Mouse (Mus musculus) ES-Bruce4 (cell line): Measurements from ENCODE around the gene Dync2li1. TPM values are rescaled to one million over a fixed set of nuclear protein-coding genes. Genes with fewer than 3 reads are reported as not detected.

Experiments
- H3K27ac ChIP-seq: 2 replicates; pipeline ENCODE4 v1.5.1; 2012; ENCODE audit warnings: low read length, inconsistent platforms; ENCODE audit not compliant: insufficient read depth
- H3K27me3 ChIP-seq: 2 replicates; pipeline ENCODE4 v1.6.1; 2012; ENCODE audit warnings: mild to moderate bottlenecking, low read length, inconsistent platforms; ENCODE audit not compliant: control insufficient read depth, poor library complexity, insufficient read depth, severe bottlenecking
- H3K36me3 ChIP-seq: 2 replicates; pipeline ENCODE4 v1.6.1; 2012; ENCODE audit warnings: inconsistent platforms, mild to moderate bottlenecking, low read length, moderate library complexity; ENCODE audit not compliant: control insufficient read depth, poor library complexity, insufficient read depth, severe bottlenecking
- H3K4me1 ChIP-seq: one replicate; pipeline ENCODE4 v1.8.1; 2011; ENCODE audit warnings: low read length; ENCODE audit not compliant: control insufficient read depth, insufficient read depth
- H3K4me3 ChIP-seq: 2 replicates; pipeline ENCODE4 v1.5.1; 2011; ENCODE audit warnings: low read depth, mild to moderate bottlenecking, low read length
- H3K9ac ChIP-seq: 2 replicates; pipeline ENCODE4 v1.6.1; 2012; ENCODE audit warnings: low read depth, mild to moderate bottlenecking, inconsistent platforms; ENCODE audit not compliant: poor library complexity, severe bottlenecking
- H3K9me3 ChIP-seq: replicated peaks from 2 replicates; pipeline ENCODE4 v1.6.1; 2012; ENCODE audit warnings: mild to moderate bottlenecking, low read length, inconsistent platforms; ENCODE audit not compliant: control insufficient read depth, poor library complexity, insufficient read depth, severe bottlenecking
- CTCF ChIP-seq: IDR thresholded peaks from one replicate; pipeline ENCODE4 v1.8.1; 2011; ENCODE audit warnings: low read depth, low read length
- EP300 ChIP-seq: IDR thresholded peaks from 2 replicates; pipeline ENCODE4 v1.6.1; 2011; ENCODE audit warnings: low read depth, low read length; ENCODE audit not compliant: insufficient read depth
- POLR2A ChIP-seq: IDR thresholded peaks from one replicate; pipeline ENCODE4 v1.8.1; 2011; ENCODE audit warnings: low read length; ENCODE audit not compliant: insufficient read depth
- polyA plus RNA-seq: library from polyadenylated mRNA; stranded (reverse); fragments of >200 nt; gene quantifications from 2 replicates; pipeline ENCODE4 v1.2.4, GENCODE M21; 2011; ENCODE audit warnings: low read depth; ENCODE audit not compliant: missing spikeins, insufficient read depth, insufficient read length

The Dync2li1 gene
- polyA plus RNA-seq, 1 experiment, result 26.3 TPM

DNA sequence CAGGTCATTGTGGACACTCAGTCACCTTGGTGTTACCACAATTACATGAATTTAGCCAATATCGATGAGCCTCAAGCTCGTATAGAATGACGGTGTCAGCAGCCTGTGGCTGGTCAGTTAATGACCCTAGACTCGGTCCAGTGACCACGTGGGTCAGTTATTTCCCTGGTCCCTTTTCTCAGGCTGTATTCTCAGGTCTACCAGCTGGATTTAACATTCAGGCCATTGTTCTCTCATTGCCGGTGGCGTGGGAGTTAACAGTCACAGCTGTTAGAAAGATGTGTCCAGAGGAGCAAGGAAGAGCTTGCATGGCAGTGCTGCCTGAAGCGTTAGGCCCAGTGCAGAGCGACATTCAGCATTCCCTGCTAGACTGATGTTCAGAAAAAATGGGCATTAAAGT is 42.2 kb upstream of the Dync2li1 start:
- Histone ChIP-seq H3K9me3 (no peaks in the 10 kb centered on the region), H3K27me3 (no peaks in the 10 kb centered on the region), H3K4me3 (no peak overlapping the region), H3K4me1 (no peaks in the 10 kb centered on the region), H3K36me3 (no peaks in the 10 kb centered on the region), H3K9ac (no peak overlapping the region), H3K27ac (no peak overlapping the region)
- no peak for TF ChIP-seq POLR2A
- no peak for TF ChIP-seq CTCF
- TF ChIP-seq EP300, result no peak

DNA sequence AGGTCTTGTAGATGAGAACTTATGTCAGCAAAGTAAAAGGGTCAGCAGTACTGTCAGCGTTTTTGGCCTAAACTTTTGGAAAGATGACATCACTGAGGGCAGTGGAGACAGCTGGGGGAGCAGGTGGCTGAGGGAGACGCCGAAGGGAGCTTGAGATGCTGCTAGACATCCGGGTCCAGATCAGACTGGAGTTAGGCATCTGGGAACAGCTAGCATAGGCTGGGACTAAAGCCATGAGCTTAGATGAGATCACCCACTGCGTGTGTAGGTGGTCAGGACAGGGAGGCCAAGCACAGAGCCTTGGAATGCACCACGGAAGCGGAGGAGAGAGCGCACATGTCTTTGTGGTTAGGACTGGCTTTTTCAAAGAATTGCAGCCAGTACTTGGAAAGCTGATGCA is 41.2 kb upstream of the Dync2li1 start:
- TF ChIP-seq CTCF (no peak), POLR2A (no peak), EP300 (no peak)
- no peak overlapping the region for H3K27ac ChIP-seq
- no peaks in the 10 kb centered on the region for H3K4me1 ChIP-seq
- H3K36me3 ChIP-seq, result no peaks in the 10 kb centered on the region
- H3K9ac ChIP-seq, result no peak overlapping the region
- no peaks in the 10 kb centered on the region for H3K9me3 ChIP-seq
- no peak overlapping the region for H3K4me3 ChIP-seq
- H3K27me3 ChIP-seq, result no peaks in the 10 kb centered on the region

DNA sequence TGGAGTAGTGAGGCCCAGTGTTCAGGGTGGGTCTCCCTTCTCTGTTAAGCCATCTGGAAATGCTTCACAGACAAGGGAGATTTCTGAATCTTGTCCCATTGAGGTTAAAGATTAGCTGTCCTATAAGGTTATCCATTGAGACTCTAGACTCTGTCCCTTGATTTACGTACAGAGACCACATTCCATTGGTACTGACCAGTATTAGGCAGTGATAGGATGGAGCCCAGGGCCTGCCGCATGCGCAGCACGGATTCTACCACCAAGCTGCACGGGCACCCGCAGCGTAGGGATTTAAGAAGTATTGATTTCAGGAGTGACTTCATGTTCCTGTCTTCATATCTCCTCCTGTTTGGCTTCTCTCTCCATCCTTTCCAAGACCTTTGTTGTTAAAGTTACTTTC is 36.2 kb upstream of the Dync2li1 start:
- H3K9ac ChIP-seq, result no peak overlapping the region
- TF ChIP-seq EP300 (no peak), CTCF (no peak), POLR2A (no peak)
- H3K27ac ChIP-seq, result no peak overlapping the region
- H3K4me3 ChIP-seq, result no peak overlapping the region
- H3K4me1 ChIP-seq, result no peaks in the 10 kb centered on the region
- H3K9me3 ChIP-seq, result no peaks in the 10 kb centered on the region
- H3K36me3 ChIP-seq, result no peaks in the 10 kb centered on the region
- no peaks in the 10 kb centered on the region for H3K27me3 ChIP-seq

DNA sequence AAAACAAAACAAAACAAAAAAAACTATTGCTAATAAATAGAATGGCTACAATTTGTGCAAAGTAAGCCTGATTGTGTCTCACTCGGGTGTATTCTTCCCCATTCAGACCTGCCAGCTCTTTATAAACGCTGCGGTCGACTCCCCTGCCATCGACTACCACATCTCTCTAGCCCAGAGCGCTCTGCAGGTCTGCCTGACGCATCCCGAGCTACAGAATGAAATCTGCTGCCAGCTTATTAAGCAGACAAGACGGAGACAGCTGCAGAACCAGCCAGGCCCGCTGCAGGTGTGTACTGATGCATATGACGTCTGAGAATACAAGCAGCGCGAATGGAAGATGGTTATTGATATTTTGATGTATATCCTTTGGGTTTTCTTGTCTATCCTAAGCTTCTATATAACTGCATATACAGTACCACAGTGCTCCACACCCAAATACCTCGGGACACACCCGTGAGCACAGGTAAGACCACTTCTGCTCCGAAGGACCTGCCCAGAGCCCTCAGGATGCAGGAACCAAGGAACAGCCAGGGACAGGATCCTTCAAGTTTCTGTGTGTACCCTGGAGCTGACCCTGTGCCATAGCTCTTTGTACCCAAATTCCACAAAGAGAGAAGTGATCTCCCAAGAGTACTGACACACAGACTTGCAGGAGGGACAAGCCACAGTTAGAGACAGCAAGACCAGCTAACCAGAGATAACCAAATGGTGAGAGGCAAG is 34.7 kb upstream of the Dync2li1 start:
- no peaks in the 10 kb centered on the region for H3K4me1 ChIP-seq
- no peaks in the 10 kb centered on the region for H3K36me3 ChIP-seq
- H3K9ac ChIP-seq, result no peak overlapping the region
- H3K27ac ChIP-seq, result no peak overlapping the region
- no peak overlapping the region for H3K4me3 ChIP-seq
- TF ChIP-seq POLR2A (no peak), EP300 (no peak), CTCF (no peak)
- no peaks in the 10 kb centered on the region for H3K9me3 ChIP-seq
- no peaks in the 10 kb centered on the region for H3K27me3 ChIP-seq

DNA sequence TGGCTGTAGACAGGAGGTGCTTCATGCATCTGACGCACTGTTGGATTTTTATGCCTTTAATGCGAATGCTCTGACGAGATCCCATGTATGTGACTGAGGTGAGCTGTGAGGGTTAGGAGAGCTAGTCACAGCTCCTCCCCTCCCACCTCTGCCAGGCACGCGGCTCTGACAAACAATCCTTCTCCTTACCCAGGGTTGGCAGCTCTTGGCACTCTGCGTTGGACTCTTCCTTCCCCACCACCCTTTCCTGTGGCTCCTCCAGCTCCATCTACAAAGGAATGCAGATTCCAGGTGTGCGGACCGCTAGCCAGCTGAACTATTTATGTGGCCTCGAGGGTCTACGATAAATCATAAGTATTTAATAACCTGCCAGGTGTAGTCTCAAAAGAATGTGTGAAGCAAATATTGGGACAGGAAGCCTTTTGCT is 30.3 kb upstream of the Dync2li1 start:
- H3K27me3 ChIP-seq, result no peaks in the 10 kb centered on the region
- no peaks in the 10 kb centered on the region for H3K9me3 ChIP-seq
- peaks cover 3% of the 10 kb centered on the region for H3K4me1 ChIP-seq
- TF ChIP-seq POLR2A, result no peak
- TF ChIP-seq EP300, result no peak
- TF ChIP-seq CTCF, result no peak
- H3K9ac ChIP-seq, result no peak overlapping the region
- H3K36me3 ChIP-seq, result no peaks in the 10 kb centered on the region
- H3K27ac ChIP-seq, result no peak overlapping the region
- no peak overlapping the region for H3K4me3 ChIP-seq

DNA sequence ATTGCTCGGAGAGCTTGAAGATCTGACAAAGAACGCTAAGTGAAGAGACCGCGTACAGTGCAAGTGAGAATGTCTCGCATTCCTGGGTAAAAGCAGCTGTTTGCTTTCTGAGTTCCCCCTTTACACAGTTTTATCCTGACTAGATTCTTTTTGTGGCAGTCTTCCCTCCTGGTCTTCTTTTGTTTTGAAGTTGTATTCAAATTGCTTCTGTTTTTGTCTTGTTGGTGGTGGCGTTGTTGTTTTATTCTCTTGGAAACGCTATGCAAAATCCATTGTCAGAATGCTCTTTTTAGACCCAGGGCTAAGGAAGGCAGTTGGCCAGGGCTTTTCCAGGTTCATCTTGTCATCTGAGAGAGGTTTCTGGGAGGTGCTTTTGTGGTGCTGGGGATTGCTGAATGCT is 29.8 kb upstream of the Dync2li1 start:
- TF ChIP-seq CTCF, result no peak
- TF ChIP-seq EP300, result no peak
- no peak for TF ChIP-seq POLR2A
- H3K4me3 ChIP-seq, result no peak overlapping the region
- peaks cover 3% of the 10 kb centered on the region for H3K4me1 ChIP-seq

More for the DNA sequence above, 29.8 kb upstream of the Dync2li1 start:
- H3K27ac ChIP-seq, result peak overlapping the region; percentile 39; the same call in 1 of the 2 replicates
- no peaks in the 10 kb centered on the region for H3K36me3 ChIP-seq
- H3K9me3 ChIP-seq, result no peaks in the 10 kb centered on the region
- H3K9ac ChIP-seq, result no peak overlapping the region
- H3K27me3 ChIP-seq, result no peaks in the 10 kb centered on the region
